Mouse (Mus musculus) retina, postnatal 7 days (tissue): ENCODE measurements around the gene Apold1.

Experiments used
- DNase-seq: peaks from one replicate; pipeline ENCODE4 v3.0.0-alpha.2; 2012; ENCODE audit warnings: low read depth, low spot score

The Apold1 gene

DNA sequence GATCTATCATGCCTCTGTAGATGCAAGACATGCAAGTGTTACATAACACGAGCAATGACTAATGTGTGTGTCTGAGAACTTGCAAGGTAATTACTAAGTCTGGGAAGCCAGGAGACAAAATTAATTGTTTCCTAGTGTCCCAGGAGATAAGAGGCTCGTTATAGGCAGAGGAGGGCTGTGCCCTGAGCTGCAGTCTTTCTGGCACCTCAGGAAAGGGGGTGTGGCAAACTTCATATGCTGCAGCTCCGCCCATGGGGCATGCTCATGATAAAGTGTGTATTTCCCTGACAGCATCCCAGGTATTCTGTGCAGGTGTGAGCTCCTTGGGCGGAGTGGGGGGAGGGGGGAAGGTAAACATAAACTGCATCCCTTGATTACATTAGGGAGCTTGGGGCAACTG is 9.4 kb upstream of the Apold1 start:
- no peak for DNase-seq

DNA sequence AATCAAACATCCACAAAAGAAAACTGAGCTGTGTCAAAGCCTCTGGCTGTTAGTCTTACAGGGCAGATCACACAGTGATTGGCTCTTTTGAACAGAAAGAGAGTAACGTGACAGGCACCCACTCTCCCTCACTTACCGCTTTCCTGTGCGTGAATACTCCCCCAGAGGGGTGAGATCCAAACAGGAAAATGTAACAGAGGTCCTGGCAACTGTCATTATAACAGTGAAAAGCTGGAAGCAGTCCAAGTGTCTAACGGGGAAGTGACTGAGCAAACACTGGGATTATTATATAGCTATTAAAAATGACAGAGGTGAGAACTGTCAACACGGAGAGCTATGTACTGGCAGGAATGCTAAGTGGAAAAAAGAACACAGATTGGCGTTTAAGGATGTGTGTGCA is 4.9 kb upstream of the Apold1 start:
- DNase-seq: no peak

GRCm38 (mm10) chr6:134983529-134984370 is 2.2 kb downstream of the Apold1 start:
- DNase-seq: peak; percentile 86

- DNase-seq: no peak
These were observed 3.2 kb downstream of the Apold1 start for GRCm38 (mm10) chr6:134984748-134985147.

DNA sequence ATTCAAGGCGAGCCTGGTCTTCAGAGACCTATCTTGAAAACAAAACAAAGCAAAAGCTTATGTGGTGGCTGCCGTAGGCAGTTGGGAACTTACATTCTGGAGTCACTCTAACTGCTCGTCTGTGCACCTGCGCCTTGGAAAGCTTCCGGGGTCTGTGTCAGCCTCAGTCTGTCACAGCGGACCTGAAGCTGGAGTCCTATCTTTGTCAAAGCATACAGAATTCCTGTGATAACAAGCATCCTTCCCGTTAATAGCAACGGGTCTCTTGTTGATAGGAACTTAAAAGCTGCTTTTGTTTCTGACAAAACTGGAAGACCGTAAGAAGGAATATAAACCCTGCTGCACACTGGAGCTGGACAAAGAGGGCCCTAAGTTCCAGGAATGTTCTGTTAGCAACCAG is 6.9 kb downstream of the Apold1 start:
- DNase-seq: no peak

GRCm38 (mm10) chr6:134990674-134991073 is 9.2 kb downstream of the Apold1 start:
- DNase-seq: no peak

- no peak for DNase-seq
These were observed 12.6 kb downstream of the Apold1 start for GRCm38 (mm10) chr6:134994031-134994651.

GRCm38 (mm10) chr6:134994985-134995384 is 13.5 kb downstream of the Apold1 start:
- no peak for DNase-seq

DNA sequence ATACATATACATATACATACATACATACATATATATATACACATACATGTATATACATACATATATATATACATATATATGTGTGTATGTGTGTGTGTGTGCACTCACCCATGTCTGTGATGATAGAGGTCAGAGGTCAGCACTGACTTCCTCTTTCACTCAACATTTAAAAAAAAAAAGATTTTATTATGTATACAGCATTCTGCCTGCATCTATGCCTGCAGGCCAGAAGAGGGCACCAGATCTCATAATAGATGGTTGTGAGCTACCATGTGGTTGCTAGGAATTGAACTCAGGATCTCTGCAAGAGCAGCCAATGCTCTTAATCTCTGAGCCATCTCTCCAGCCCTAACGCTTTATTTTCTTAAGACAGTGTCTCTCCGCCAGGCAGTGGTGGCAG is 15.4 kb downstream of the Apold1 start:
- no peak for DNase-seq

DNA sequence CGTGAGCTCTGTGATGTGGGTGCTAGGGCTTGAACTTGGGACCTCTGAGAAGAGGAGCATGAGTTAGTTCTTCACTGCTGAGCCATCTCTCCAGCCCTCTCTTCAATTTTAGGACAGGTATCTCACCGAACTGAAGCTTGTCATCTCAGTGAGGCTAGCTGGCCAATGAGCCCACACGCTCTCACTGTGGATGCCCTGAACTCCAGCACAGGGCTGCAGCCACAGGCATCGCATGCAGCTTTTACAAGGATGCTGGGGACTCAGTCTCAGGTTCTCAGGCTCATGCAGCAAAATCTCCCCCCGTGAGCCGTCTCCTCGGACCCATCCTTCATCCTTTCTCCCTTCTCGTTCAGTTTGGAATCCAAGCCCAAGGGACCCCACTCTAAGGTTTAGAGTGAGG is 16.6 kb downstream of the Apold1 start:
- no peak for DNase-seq

GRCm38 (mm10) chr6:134998781-134999180 is 17.3 kb downstream of the Apold1 start:
- no peak for DNase-seq

GRCm38 (mm10) chr6:135000272-135000671 is 18.8 kb downstream of the Apold1 start:
- no peak for DNase-seq

DNA sequence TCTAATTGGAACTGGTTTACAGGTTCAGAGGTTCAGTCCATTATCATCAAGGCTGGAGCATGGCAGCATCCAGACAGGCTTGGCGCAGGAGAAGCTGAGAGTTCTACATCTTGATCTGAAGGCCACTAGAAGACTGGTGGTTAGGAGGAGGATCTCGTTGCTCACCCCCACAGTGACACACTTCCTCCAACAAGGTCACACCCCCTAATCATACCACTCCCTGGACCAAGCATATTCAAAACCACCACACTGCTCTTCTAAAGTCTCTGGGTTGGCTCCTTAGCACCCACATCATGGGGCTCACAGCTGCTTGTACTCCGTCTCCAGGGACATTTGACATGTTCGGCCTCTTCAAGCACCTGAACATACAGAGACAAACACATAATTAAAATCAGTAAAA is 20.5 kb downstream of the Apold1 start:
- no peak for DNase-seq

GRCm38 (mm10) chr6:135006372-135006771 is 24.9 kb downstream of the Apold1 start:
- DNase-seq: no peak

- DNase-seq: peak; percentile 88
These were observed 29.7 kb downstream of the Apold1 start, which contains the start of gene Ddx47 for GRCm38 (mm10) chr6:135011048-135011733. Ddx47 (plus strand) TSS chr6:135011612.

- DNase-seq: no peak
These were observed 30.2 kb downstream of the Apold1 start for GRCm38 (mm10) chr6:135011734-135012116.

DNA sequence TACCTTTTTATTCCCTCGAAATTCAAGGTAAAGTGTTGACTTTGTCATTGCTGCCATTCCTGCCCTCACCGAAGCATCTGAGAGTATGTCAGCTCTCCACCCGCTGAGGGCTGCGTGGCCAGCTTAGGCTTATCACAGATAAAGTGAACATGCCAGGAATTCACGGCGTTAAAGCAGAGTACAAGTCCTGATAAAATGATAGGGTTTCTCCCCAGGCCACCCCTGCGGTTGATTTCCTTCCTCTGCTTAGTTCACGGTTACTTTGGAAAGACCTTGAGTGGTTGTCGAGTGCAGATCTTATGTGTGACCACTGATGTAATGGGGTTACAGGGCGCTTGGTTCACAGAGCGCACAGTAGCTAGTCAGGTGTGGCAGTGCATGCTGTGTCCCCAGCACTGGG is 35.7 kb downstream of the Apold1 start:
- no peak for DNase-seq

DNA sequence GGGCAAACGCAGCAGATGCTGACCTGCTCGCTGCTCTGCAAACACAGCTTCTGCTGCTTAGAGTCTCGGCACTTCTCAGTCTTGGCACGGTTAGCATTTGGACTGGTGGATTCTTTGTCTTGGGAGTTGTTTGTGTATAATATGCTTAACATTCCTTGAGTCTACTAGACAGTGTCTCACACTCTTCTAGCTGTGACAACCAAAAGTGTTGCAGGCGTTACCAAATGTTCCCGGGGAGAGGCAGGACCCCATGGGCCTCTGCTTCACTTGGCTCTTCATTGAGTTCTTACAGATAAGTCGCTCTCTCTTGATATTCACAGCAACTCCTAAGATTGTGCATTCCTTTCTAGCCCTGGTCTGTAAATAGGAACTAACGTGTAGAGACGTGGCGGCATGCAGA is 38.0 kb downstream of the Apold1 start:
- no peak for DNase-seq

- DNase-seq: no peak
These were observed 40.1 kb downstream of the Apold1 start for GRCm38 (mm10) chr6:135021633-135022032.

DNA sequence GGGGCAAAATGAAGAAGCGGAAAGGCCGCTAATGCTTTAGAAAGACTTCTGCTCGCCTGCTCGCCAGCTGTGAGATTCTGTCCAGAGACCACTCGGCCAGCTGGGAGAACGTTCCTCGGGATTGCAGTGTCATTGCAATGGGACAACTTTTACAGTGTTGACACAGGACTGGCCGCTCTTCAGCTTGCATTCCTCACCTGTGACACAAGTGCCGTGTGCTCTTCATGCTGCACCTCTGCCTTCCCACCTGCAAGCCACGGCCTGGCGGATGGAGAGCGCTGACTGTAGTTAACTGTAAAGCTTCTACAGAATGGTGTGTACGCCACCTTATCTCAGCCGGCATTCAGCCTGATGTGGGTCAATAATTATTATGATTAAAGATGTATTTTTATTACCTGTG is 41.9 kb downstream of the Apold1 start:
- no peak for DNase-seq

DNA sequence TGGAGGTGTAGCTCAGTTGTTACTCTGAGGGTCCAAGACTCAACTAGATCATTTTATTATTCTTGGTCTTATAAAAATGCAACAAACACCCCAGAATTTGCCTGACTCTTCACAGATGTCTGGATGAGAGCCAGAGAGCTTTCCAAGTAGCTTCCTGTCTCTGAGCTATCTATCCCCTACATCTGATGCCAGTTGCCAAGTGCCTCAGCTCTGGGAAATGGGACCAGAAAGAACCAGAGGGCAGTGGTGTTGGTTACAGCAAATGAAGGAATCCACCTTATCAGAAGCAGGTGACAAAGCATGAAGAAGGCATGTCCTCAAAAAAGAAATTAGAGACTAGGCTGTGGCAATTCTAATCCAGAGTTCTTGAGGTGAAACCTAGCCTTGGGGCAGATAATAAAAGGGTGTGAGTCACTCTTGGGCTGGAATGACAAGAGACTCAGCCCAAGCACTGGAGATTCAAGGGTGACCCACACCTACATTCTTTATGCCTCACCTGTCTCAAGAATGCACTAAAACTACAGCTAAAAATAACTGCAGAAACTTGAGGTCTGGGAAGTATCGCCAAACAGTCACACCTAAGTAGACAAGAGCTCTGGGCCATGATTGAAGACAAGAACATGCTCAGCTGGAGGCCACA is 43.4 kb downstream of the Apold1 start:
- DNase-seq: no peak

- no peak for DNase-seq
These were observed 44.7 kb downstream of the Apold1 start for GRCm38 (mm10) chr6:135026232-135026631.
